ENCODE assay signal across 8 mouse cellular contexts in genomic region chr12:69184342-69185295, GRCm38 (mm10). TPM values are rescaled to one million over a fixed set of nuclear protein-coding genes. Genes with fewer than 3 reads are reported as not detected.
DNase-seq lines count a peak whose midpoint lies in the region; ATAC-seq and TF ChIP-seq lines count a peak whose summit lies in the region.

No protein-coding gene starts in this region.

- WGBS in embryonic facial prominence, embryonic 11.5 days: 2% methylated on average over 72 of the region's 86 CpGs
- under 1% methylated on average over 79 of the region's 86 CpGs for WGBS in intestine, postnatal 0 days
- under 1% methylated on average over 83 of the region's 86 CpGs for WGBS in liver, embryonic 14.5 days (ENCODE audit: insufficient replicate concordance)

- DNase-seq in urinary bladder, postnatal 25 days (ENCODE audit: low spot score): peak; percentile 56
- no peak for DNase-seq in urinary bladder, adult 2 months (ENCODE audit: low spot score)
- DNase-seq in embryonic facial prominence, embryonic 11.5 days (ENCODE audit: low spot score): peak; percentile 52
- peak; percentile 97 for DNase-seq in heart, adult 11 months
- DNase-seq in liver, embryonic 14.5 days (ENCODE audit: low read depth in 3 of 3, low spot score in 3 of 3): peak in 1 of 3 experiments; percentile 28
- DNase-seq in testis, postnatal 10 days (ENCODE audit: low spot score): peak; percentile 74

- no peaks in the 10 kb centered on the region for H3K27me3 ChIP-seq in embryonic facial prominence, embryonic 11.5 days (ENCODE audit: control insufficient read depth, insufficient read depth, low read length)
- no peaks in the 10 kb centered on the region for H3K27me3 ChIP-seq in intestine, postnatal 0 days (replicated peaks; ENCODE audit: control insufficient read depth, insufficient read depth, low read length)
- no peaks in the 10 kb centered on the region for H3K27me3 ChIP-seq in liver, embryonic 14.5 days (ENCODE audit: control insufficient read depth, insufficient read depth, low read length)

- peak overlapping the region; percentile 89 for H3K4me3 ChIP-seq in embryonic facial prominence, embryonic 11.5 days (ENCODE audit: low read depth, low read length)
- H3K4me3 ChIP-seq in intestine, postnatal 0 days (ENCODE audit: low read depth, low read length): peak overlapping the region; percentile 84
- H3K4me3 ChIP-seq in liver, embryonic 14.5 days (ENCODE audit: insufficient read depth in 1 of 2, low read depth in 2 of 2, low read length in 2 of 2): peak overlapping the region; percentile 71 to 81

- 0 out of 2 replicates have a peak, but pooled peaks have one; percentile 3 for TF ChIP-seq CTCF in intestine, postnatal 0 days (IDR thresholded peaks at IDR 0.05; ENCODE audit: low read depth)
- TF ChIP-seq CTCF in liver, embryonic 14.5 days (IDR thresholded peaks at IDR 0.05; ENCODE audit: low read depth): no peak

- no peaks in the 10 kb centered on the region for H3K36me3 ChIP-seq in embryonic facial prominence, embryonic 11.5 days (replicated peaks; ENCODE audit: control insufficient read depth, insufficient read depth, low read depth, low read length)
- H3K36me3 ChIP-seq in intestine, postnatal 0 days (ENCODE audit: control insufficient read depth, insufficient read depth): peaks cover 4% of the 10 kb centered on the region; the same call in 1 of the 2 replicates
- peaks cover 11% of the 10 kb centered on the region for H3K36me3 ChIP-seq in liver, embryonic 14.5 days (replicated peaks; ENCODE audit: control insufficient read depth, insufficient read depth, low read depth)

- H3K4me1 ChIP-seq in embryonic facial prominence, embryonic 11.5 days (ENCODE audit: control insufficient read depth, insufficient read depth, low read length): no peaks in the 10 kb centered on the region
- peaks cover 8% of the 10 kb centered on the region; the same call in 1 of the 2 replicates for H3K4me1 ChIP-seq in intestine, postnatal 0 days (replicated peaks; ENCODE audit: control insufficient read depth, insufficient read depth, low read length)
- H3K4me1 ChIP-seq in liver, embryonic 14.5 days (replicated peaks; ENCODE audit: control insufficient read depth in 2 of 2, insufficient read depth in 2 of 2, low read length in 1 of 2): peaks cover 13 to 15% of the 10 kb centered on the region in 2 experiments

- peak overlapping the region; percentile 91 for H3K9ac ChIP-seq in embryonic facial prominence, embryonic 11.5 days (replicated peaks; ENCODE audit: low read length)
- peak overlapping the region; percentile 77 for H3K9ac ChIP-seq in intestine, postnatal 0 days (ENCODE audit: low read depth, low read length)
- H3K9ac ChIP-seq in liver, embryonic 14.5 days (replicated peaks): peak overlapping the region; percentile 89

- no peak for TF ChIP-seq EP300 in liver, embryonic 14.5 days (IDR thresholded peaks at IDR 0.05; ENCODE audit: low read depth)

- peak overlapping the region; percentile 73 for H3K27ac ChIP-seq in embryonic facial prominence, embryonic 11.5 days (replicated peaks; ENCODE audit: low read depth, low read length)
- peak overlapping the region; percentile 84 for H3K27ac ChIP-seq in intestine, postnatal 0 days (ENCODE audit: low read depth, low read length)
- H3K27ac ChIP-seq in liver, embryonic 14.5 days: peak overlapping the region; percentile 80

- peak; percentile 69 for ATAC-seq in embryonic facial prominence, embryonic 11.5 days (replicated peaks; ENCODE audit: insufficient number of reproducible peaks, low FRiP score, low TSS enrichment, low read depth)
- peak; percentile 48 for ATAC-seq in intestine, postnatal 0 days
- ATAC-seq in liver, embryonic 14.5 days (ENCODE audit: insufficient read depth): peak; percentile 56
- ATAC-seq in monocyte, adult 5-6 weeks (replicated peaks; ENCODE audit: insufficient number of reproducible peaks, low FRiP score, low TSS enrichment, poor library complexity, severe bottlenecking): peak; percentile 49

- no peaks in the 10 kb centered on the region for H3K9me3 ChIP-seq in embryonic facial prominence, embryonic 11.5 days (replicated peaks; ENCODE audit: control insufficient read depth, low read length)
- no peaks in the 10 kb centered on the region for H3K9me3 ChIP-seq in intestine, postnatal 0 days (ENCODE audit: control insufficient read depth)
- H3K9me3 ChIP-seq in liver, embryonic 14.5 days (ENCODE audit: control insufficient read depth, low read length): no peaks in the 10 kb centered on the region

- H3K4me2 ChIP-seq in embryonic facial prominence, embryonic 11.5 days (ENCODE audit: low read depth, low read length): peak overlapping the region; percentile 91
- peak overlapping the region; percentile 77 for H3K4me2 ChIP-seq in intestine, postnatal 0 days (replicated peaks; ENCODE audit: low read depth)
- peak overlapping the region; percentile 86 for H3K4me2 ChIP-seq in liver, embryonic 14.5 days (ENCODE audit: low read depth)

RNA-seq across cellular contexts. Expression of gene Mgat2, which starts 0.7 kb away (rescaled TPM):
- 27.3 and 27.4 TPM in 2 replicates for polyA plus RNA-seq in urinary bladder, adult 2 months (2012; rRNA removed)
- 37.7 and 39.5 TPM in 2 replicates for polyA plus RNA-seq in embryonic facial prominence, embryonic 11.5 days (2014; fragmentation: Nextera tagmentation; extraction: Ambion mirVana)
- polyA plus RNA-seq in intestine, postnatal 0 days (2015; fragmentation: Nextera tagmentation; extraction: Ambion mirVana): 41.5 and 46.9 TPM in 2 replicates
- 9.2 and 11.0 TPM in 2 replicates for polyA plus RNA-seq in liver, embryonic 14.5 days (2012; rRNA removed)
- polyA plus RNA-seq in liver, embryonic 14.5 days (2014; fragmentation: Nextera tagmentation; extraction: Ambion mirVana): 23.3 and 24.1 TPM in 2 replicates
- total RNA-seq in monocyte, adult 5-6 weeks (2017): 70.5 to 79.5 TPM (median 70.6 TPM) in 3 replicates

RNA-seq across cellular contexts. Expression of gene Rpl36al, which starts 0.7 kb away (rescaled TPM):
- 607 and 659 TPM in 2 replicates for polyA plus RNA-seq in urinary bladder, adult 2 months (2012; rRNA removed)
- 503 and 536 TPM in 2 replicates for polyA plus RNA-seq in embryonic facial prominence, embryonic 11.5 days (2014; fragmentation: Nextera tagmentation; extraction: Ambion mirVana)
- polyA plus RNA-seq in intestine, postnatal 0 days (2015; fragmentation: Nextera tagmentation; extraction: Ambion mirVana): 628 and 634 TPM in 2 replicates
- 286 and 515 TPM in 2 replicates for polyA plus RNA-seq in liver, embryonic 14.5 days (2012; rRNA removed)
- polyA plus RNA-seq in liver, embryonic 14.5 days (2014; fragmentation: Nextera tagmentation; extraction: Ambion mirVana): 614 and 643 TPM in 2 replicates
- total RNA-seq in monocyte, adult 5-6 weeks (2017): 578 to 776 TPM (median 649 TPM) in 3 replicates

RNA-seq across cellular contexts. Expression of gene Gm49383, which starts 12.3 kb away (rescaled TPM):
- 1.3 and 2.1 TPM in 2 replicates for polyA plus RNA-seq in urinary bladder, adult 2 months (2012; rRNA removed)
- 42.9 and 43.7 TPM in 2 replicates for polyA plus RNA-seq in embryonic facial prominence, embryonic 11.5 days (2014; fragmentation: Nextera tagmentation; extraction: Ambion mirVana)
- 9.9 and 10.2 TPM in 2 replicates for polyA plus RNA-seq in intestine, postnatal 0 days (2015; fragmentation: Nextera tagmentation; extraction: Ambion mirVana)
- polyA plus RNA-seq in liver, embryonic 14.5 days (2012; rRNA removed): 4.9 TPM in 2 replicates
- polyA plus RNA-seq in liver, embryonic 14.5 days (2014; fragmentation: Nextera tagmentation; extraction: Ambion mirVana): 15.7 and 19.1 TPM in 2 replicates
- total RNA-seq in monocyte, adult 5-6 weeks (2017): 9.2 to 15.1 TPM (median 9.6 TPM) in 3 replicates

RNA-seq across cellular contexts. Expression of gene Dnaaf2, which starts 13.6 kb away (rescaled TPM):
- 2.8 TPM in 2 replicates for polyA plus RNA-seq in urinary bladder, adult 2 months (2012; rRNA removed)
- polyA plus RNA-seq in embryonic facial prominence, embryonic 11.5 days (2014; fragmentation: Nextera tagmentation; extraction: Ambion mirVana): 11.5 and 13.1 TPM in 2 replicates
- 2.9 and 3.4 TPM in 2 replicates for polyA plus RNA-seq in intestine, postnatal 0 days (2015; fragmentation: Nextera tagmentation; extraction: Ambion mirVana)
- polyA plus RNA-seq in liver, embryonic 14.5 days (2012; rRNA removed): 2.8 TPM in 2 replicates
- 2.9 TPM in 2 replicates for polyA plus RNA-seq in liver, embryonic 14.5 days (2014; fragmentation: Nextera tagmentation; extraction: Ambion mirVana)
- total RNA-seq in monocyte, adult 5-6 weeks (2017): 1.3 to 3.4 TPM (median 1.7 TPM) in 3 replicates

RNA-seq across cellular contexts. Expression of gene Lrr1, which starts 16.0 kb away (rescaled TPM):
- 0.10 and 0.39 TPM in 2 replicates for polyA plus RNA-seq in urinary bladder, adult 2 months (2012; rRNA removed)
- 26.4 and 33.6 TPM in 2 replicates for polyA plus RNA-seq in embryonic facial prominence, embryonic 11.5 days (2014; fragmentation: Nextera tagmentation; extraction: Ambion mirVana)
- polyA plus RNA-seq in intestine, postnatal 0 days (2015; fragmentation: Nextera tagmentation; extraction: Ambion mirVana): 3.5 and 5.5 TPM in 2 replicates
- 8.9 and 11.1 TPM in 2 replicates for polyA plus RNA-seq in liver, embryonic 14.5 days (2012; rRNA removed)
- polyA plus RNA-seq in liver, embryonic 14.5 days (2014; fragmentation: Nextera tagmentation; extraction: Ambion mirVana): 21.3 and 22.9 TPM in 2 replicates
- not detected in 3 replicates for total RNA-seq in monocyte, adult 5-6 weeks (2017)
